Mouse (Mus musculus): ENCODE data around the gene Cdkn2aip.

The Cdkn2aip gene

GRCm38 (mm10) chr8:47695431-47696105 is 18.2 kb downstream of the Cdkn2aip start:
- DNase-seq (ENCODE audit: low spot score): no peak

DNA sequence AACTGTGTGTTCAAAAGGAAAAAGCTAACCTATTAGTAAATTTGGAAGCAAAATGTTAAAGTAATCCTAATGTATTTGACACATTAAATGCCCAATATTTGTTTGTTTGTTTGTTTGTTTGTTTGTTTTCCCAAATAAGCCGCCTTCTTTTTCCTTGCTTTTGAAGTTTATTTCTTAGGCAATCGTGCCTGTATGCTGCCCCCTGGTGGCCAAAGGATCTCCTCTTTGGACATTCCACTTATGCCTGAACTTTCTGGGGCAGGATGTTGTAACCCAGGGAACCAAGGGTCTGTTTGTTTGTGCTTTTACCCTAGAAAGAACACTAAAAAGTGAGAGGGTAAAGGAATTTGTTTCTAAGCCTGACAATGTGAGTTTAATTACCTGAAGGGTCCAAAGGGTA is 20.6 kb downstream of the Cdkn2aip start:
- DNase-seq (ENCODE audit: low spot score): peak; percentile 72

DNA sequence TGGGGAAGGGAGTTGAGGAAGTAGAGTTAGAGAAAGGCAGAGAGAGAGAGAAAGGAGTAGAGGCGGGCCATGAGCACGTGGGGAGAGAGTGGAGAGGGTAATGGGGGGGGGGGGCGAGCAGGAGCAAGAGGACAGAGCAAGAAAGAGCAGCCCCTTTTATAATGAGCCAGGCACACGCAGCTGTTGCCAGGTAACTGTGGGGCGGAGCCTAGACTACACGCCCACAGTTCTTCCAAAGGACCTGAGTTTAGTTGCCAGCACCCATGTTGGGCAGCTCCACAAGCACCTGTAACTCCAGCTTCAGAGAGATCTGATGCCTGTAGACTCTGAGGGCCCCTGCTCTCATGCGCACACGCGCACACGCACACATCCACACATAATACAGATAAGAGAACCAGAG is 21.9 kb downstream of the Cdkn2aip start:
- DNase-seq (ENCODE audit: low spot score): no peak

DNA sequence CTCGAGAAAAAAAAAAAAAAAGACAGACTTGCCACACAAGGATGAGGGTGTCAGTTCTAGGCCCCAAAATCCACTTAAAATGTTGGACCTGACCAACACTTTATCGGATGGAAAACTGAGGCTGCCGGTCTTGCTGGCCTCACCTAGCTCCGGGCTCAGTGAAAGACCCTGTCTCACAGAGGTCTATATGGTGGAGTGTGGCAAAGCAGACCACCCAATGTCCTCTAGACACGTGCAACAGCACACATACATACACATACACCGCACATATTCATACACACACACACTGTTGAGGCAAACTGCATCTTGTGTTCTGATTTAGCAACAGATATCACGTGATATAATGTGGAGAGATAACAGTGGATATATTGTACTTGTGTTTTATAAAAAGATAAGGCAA is 22.4 kb downstream of the Cdkn2aip start:
- no peak for DNase-seq (ENCODE audit: low spot score)

GRCm38 (mm10) chr8:47690674-47691078 is 23.1 kb downstream of the Cdkn2aip start:
- DNase-seq (ENCODE audit: low spot score): no peak

- DNase-seq (ENCODE audit: low spot score): no peak
These were observed 23.9 kb downstream of the Cdkn2aip start for GRCm38 (mm10) chr8:47689704-47690326.

DNA sequence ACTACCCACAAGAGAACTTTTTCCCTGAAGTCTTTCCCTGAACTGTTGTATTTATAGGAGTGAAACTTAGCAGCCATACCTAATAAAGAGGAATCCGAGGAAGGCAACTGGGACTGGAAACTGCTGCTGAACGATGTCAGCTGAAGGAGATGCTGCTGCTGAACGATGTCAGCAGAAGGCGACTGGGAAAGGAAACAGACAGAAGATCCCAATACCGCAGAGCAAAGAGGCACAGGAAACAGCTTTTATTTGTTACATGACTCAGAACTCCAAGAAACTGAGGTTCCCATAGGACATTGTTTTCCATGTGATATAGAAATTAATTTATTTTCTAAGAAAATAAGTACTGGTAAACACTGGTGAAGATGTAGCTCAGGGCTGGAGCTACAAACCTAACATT is 29.3 kb downstream of the Cdkn2aip start:
- DNase-seq (ENCODE audit: low spot score): no peak

DNA sequence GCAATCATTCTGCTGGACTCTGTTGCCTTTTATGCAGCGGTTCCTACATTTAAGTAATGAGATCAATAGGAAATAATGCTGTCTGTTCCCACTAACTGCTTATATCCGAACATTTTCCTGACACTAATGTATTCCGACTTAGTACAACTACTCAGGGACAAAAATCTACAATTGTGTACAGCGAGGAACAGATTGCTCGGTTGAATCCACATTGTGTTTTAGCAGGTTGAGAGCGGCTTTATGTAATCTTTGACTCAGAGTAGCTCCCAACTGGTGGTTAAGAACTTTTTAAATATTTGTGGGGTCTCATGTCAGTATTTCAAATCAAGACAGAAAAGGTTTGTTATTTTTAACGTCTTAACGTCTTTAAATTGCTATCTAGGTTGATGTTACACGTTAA is 29.7 kb downstream of the Cdkn2aip start:
- DNase-seq (ENCODE audit: low spot score): no peak

DNA sequence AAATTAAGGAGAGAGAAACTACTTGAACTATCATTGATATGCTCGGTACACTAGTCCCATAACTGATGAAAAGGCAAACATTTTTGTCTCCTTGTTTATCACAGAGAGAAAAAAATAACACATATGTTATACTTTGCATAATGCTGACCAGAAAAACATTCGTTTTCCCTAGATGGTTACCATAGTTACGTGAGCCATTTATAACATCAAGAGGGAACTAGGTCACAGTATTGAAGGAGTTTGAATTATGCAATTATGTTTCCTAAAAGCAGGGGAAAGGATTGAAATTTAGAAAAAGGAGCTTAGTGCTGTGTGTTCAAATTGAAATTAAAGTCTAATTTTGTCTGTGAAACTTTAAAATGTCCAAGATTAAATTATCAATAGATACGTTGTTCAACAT is 33.4 kb downstream of the Cdkn2aip start:
- DNase-seq (ENCODE audit: low spot score): no peak

DNA sequence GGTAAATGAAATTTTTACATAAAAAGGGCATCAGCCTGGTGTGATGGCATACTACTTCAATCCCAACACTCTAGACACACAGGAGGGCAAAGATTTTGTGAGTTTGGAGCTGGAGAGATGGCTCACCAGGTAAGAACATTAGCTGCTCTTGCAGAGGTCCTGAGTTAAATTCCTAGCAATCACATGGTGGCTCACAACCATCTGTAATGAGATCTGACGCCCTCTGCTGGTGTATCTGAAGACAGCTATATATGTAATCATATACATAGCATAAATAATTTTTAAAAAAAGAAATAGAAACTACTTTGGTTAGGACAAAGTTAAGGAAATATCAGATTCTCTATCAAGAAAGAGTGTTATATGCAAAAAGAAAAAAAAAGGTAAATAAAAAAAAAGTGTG is 34.1 kb downstream of the Cdkn2aip start:
- DNase-seq (ENCODE audit: low spot score): no peak

DNA sequence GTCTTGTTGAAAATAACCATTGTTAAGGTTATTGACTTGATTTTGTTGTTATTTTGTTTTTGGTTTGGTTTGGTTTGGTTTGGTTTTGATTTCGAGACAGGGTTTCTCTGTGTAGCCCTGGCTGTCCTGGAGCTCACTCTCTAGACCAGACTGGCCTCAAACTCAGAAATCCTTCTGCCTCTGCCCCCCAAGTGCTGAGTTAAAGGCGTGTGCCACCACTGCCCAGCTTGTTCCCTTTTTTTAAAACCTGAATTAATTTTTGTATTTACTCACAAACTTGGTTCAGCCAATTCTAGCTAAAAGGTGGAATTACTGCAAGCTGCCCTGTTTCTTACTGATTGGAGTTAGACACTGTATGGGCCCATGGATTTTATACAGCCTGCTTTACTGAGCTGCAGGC is 37.1 kb downstream of the Cdkn2aip start:
- DNase-seq (ENCODE audit: low spot score): no peak

DNA sequence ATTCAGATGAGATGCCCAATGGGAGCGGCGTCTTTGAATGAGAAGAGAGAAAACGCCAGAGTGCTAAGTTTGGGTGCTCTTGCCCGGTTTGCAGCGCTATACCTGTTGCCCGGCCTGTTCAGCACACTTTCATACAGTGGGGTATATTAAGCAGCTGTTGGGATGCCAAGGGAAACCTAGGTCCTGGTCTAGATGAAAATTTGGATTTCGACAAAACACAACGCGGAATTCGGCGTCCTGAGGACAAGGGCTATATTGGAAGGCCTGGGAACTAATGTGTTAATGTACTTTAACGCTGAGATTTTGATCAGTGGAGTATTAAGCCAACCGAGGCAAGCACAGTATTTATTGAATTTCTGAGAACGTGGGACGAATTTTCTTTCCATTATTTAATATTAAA is 37.5 kb downstream of the Cdkn2aip start:
- no peak for DNase-seq (ENCODE audit: low spot score)

GRCm38 (mm10) chr8:47675786-47676185 is 37.9 kb downstream of the Cdkn2aip start:
- no peak for DNase-seq (ENCODE audit: low spot score)

- DNase-seq (ENCODE audit: low spot score): peak; percentile 99
These were observed 38.7 kb downstream of the Cdkn2aip start, which contains the start of gene Ing2 for GRCm38 (mm10) chr8:47674777-47675710. Ing2 (minus strand) TSS chr8:47675556.

GRCm38 (mm10) chr8:47674140-47674776 is 39.5 kb downstream of the Cdkn2aip start:
- no peak for DNase-seq (ENCODE audit: low spot score)

GRCm38 (mm10) chr8:47673317-47674139 is 40.2 kb downstream of the Cdkn2aip start:
- peak; percentile 92 for DNase-seq (ENCODE audit: low spot score)

DNA sequence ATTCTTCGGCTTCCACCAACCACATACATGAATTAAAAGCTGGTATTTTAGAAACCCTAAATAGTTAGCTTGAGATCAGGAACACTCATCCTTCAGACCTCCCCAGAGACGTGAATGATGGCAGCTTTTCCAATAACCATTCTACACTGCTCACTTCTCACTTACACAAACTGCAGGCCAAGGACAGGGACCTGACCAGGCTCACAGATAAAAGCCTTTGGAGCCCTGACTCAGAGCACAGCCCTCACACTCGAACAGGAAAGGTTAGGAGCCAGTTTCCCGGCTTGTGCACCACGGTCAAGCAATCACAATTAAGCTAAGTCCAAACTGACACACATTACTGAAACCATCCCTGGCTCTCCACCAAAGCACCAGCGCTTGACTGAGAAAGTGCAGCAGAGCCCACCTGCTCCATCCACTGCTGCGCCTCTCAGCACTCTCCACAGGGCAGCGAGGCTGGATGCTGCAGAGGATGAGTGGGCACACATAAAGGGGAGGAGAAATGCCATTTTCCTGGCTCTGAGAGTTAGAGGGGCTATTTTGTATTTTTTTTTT is 49.4 kb downstream of the Cdkn2aip start:
- no peak for DNase-seq (ENCODE audit: low spot score)

DNA sequence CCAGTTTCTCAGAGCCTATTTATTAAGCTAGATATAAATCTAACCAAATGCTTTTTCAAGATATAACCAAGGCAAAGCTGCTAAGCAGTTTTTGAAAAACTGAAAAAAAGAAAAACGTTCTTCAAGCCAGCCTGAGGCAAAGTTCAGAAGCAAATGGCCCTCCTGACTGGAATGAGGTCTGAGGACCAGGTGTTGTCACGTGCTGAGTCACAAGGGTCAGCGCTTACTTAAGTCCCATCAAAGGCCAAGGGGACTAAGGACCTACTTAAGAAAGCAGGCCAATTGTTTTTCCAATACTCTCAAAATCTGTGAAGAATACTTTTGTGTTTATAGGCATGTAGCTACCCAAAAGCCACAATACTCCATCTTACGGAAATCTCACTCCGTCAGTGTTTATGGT is 50.5 kb downstream of the Cdkn2aip start:
- DNase-seq (ENCODE audit: low spot score): no peak

DNA sequence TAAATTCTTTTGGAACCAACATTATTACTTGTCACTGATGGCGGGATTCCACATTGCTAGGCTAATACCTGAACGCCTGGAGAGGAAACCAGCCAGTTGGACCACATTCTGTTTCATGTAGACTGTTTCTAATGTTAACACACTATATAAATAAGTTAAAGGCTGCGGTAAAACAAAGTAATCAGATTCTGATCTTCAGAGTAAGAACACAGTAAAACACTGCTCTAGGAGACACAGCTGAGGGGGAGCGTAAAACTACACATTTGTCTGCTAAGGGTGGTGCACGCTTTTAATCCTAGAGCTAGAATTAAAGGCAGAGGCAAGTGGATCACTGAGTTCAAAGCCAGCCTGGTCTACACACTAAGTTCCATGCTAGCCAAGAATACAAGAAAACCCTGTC is 51.0 kb downstream of the Cdkn2aip start:
- DNase-seq (ENCODE audit: low spot score): no peak

- no peak for DNase-seq (ENCODE audit: low spot score)
These were observed 53.3 kb downstream of the Cdkn2aip start for GRCm38 (mm10) chr8:47660394-47660793.

GRCm38 (mm10) chr8:47659463-47659862 is 54.3 kb downstream of the Cdkn2aip start:
- DNase-seq (ENCODE audit: low spot score): no peak
